Mouse (Mus musculus): ENCODE measurements at regions not wholly inside any gene's neighbourhood (a gene's known extent, or its start where the extent isn't known, plus 50 kb on each side); places are given as distances from the start of the nearest gene placed in this dataset.
A peak's percentile ranks its signal among the peaks of the same experiment; 100 is the strongest.

- peak; percentile 16 for DNase-seq
Measured at GRCm38 (mm10) chr4:34227611-34228010, 177.6 kb upstream of the Spaca1 start.

DNA sequence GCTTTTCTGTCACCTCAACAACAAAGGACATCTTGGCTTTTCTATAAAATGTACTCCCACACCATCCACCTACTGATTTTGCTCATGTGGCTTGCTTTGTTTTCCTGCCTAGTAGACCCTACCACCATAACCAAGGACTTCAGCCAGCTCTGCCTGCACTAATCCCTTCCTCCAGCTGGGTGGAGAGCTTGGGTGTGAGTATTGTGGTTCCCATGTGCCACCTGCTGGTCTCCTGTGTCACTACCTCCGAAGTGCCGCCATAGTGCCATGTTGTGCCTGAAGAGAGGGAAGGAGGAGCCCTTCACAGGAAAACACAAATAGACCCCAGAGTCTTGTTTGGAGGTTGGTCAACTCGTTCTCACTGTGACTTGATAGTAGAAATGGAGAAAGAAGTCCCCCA lies 181.3 kb upstream of the Spaca1 start:
- DNase-seq = peak; percentile 76

GRCm38 (mm10) chr4:34234204-34234603 lies 184.2 kb upstream of the Spaca1 start:
- no peak for DNase-seq

DNA sequence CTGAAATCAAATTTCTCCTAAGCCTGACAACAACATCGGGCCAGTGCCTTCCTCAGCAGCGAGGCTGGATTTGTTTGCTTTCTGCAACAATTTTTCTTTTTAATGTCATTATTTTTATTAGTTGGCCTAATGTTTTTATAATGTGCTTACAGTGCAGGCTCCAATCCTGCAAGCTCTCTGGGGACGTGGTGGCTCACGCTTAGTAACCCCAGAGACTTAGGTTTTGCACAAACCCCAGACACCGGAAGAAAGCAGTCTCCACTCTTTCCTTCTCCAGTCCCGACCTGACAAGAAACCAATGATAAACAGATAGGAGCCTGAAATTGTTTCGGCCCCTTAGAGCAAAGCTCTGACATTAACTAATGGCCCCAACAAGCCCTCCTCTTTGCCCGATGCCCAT lies 184.7 kb upstream of the Spaca1 start:
- no peak for DNase-seq

- no peak for DNase-seq
Measured at GRCm38 (mm10) chr4:34237791-34238190, 187.8 kb upstream of the Spaca1 start.

- DNase-seq = no peak
Measured at GRCm38 (mm10) chr4:34239624-34240023, 189.6 kb upstream of the Spaca1 start.

GRCm38 (mm10) chr4:34241060-34241571 lies 191.1 kb upstream of the Spaca1 start:
- DNase-seq = no peak

- DNase-seq = no peak
Measured at GRCm38 (mm10) chr4:34241673-34242072, 191.7 kb upstream of the Spaca1 start.

GRCm38 (mm10) chr4:34259444-34259843 lies 209.5 kb upstream of the Spaca1 start:
- no peak for DNase-seq

DNA sequence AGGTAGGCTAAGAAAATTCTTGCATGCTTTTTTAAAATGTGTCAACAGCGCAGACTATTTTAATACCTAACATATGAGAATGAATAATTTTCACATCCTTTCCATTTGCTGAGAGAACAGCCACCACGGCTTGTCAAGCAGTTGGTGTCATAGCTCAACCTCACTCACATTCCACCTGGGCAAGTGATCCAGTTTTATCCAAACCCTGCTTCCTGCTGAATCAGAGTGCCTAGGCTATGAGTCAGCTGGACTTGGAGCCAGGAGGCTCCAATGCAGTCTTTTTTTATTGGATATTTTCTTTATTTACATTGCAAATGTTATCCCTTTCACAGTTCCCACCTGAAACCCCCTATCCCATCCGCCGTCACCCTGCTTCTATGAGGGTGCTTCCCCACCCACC lies 210.5 kb upstream of the Spaca1 start:
- DNase-seq = no peak

- DNase-seq = no peak
Measured at GRCm38 (mm10) chr4:34261809-34262208, 211.8 kb upstream of the Spaca1 start.

GRCm38 (mm10) chr4:34264431-34264830 lies 214.4 kb upstream of the Spaca1 start:
- DNase-seq = no peak

GRCm38 (mm10) chr4:34274316-34274715 lies 224.3 kb upstream of the Spaca1 start:
- DNase-seq = no peak

DNA sequence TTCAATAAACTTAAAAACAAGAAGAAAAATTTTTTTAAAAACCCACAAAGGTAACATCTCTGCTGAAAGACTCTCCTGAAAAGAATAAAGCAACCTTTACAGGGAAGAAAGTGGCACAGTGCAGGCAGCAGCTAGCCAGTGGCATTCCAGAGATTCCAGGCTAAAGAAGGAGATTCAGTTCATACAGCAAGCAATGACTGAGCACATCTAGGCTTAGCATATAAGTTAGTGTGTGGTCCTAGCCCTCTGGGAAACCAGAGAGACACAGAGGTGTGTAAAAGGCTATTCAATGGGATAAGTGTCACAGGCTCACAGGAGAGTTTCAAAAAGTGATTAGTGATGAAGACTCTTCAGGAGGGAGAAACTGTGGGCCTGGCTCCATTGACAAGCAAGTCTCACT lies 225.4 kb upstream of the Spaca1 start:
- DNase-seq = no peak

DNA sequence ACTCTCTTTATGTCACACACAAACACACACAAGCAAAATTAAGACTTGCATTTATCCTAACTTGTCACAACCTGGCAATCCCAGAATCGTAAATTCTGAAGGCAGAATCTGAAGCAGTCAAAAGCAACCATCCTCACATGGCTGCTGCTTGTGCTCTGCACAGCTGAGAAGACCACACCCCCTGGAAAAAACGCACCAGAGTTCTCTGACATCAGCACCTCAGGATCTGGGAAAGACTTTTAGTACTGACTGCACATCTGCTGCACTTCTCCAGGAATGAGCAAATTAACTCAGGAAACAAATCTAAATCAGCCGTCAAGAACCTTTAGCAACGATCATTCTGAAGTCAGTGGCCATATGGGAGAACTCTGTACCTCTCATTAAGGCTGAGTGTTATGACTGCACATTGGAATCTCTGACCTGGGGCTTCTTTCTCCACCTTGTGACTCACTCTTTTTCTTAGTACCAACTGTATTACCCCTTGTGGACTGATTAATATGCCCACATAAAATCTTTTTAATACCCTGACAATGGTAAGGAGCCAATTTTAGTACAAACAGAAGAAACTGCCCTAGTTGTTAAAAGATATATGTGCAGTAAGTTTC lies 248.1 kb upstream of the Akirin2 start:
- no peak for DNase-seq

DNA sequence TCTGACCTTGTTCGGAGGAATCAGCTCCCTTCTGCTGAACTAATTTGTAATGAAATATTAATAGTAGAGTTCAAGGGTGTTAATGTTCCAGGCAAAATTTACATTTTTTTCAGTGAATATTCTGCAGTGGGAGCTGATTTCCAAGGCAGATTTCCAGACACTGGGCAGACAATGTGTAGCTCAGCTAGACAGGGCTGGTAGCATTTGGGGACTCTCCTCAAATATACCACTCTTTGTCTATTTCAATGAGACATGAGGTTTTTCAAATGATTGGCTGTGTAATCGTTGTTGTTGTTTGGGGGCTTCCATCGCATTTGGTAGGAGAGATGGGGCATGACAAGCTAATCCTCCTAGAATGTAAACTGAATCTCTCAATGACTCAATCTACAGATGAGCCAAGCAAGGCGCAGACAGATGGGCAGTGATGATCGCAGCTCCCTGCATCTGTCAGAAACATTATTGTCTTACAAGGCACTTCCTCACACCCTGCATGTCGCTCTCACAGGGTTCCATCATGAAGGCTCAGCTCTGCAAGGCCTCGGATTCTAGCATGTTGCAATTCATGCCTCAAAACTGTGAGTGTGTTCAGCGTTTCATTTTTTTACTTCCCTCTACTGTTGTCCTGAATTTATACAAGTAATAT lies 241.7 kb upstream of the Akirin2 start:
- no peak for DNase-seq

- DNase-seq = no peak
Measured at GRCm38 (mm10) chr4:34310061-34310642, 240.6 kb upstream of the Akirin2 start.

GRCm38 (mm10) chr4:34315848-34316247 lies 234.9 kb upstream of the Akirin2 start:
- no peak for DNase-seq

- DNase-seq = peak; percentile 16
Measured at GRCm38 (mm10) chr4:34322841-34323240, 227.9 kb upstream of the Akirin2 start.

GRCm38 (mm10) chr4:34328151-34328785 lies 222.5 kb upstream of the Akirin2 start:
- DNase-seq = no peak

GRCm38 (mm10) chr4:34336971-34337797 lies 213.6 kb upstream of the Akirin2 start:
- DNase-seq = no peak

DNA sequence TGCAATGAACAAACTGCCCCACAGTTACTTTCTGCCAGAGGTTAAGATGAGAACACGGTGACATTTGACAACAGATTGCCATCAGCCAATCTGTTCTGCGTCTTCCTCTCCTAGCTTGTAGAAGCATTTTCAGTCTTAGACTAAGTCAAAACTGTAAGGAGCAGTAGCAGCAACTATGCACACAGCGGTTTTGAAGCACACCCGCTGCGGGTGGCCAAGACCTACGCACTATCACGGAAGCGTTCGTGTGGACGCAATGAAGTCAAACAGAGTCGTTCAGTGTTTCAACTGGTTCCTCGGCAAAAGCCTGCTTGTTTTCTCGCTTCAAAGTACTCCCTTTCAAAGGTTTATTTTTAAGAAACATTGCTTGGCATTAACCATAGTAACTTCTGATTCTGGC lies 212.9 kb upstream of the Akirin2 start:
- DNase-seq = no peak

- no peak for DNase-seq
Measured at GRCm38 (mm10) chr4:34340057-34340456, 210.7 kb upstream of the Akirin2 start.
